Mouse (Mus musculus): ENCODE data around the gene Nav1.
A peak's percentile ranks its signal among the peaks of the same experiment; 100 is the strongest.

The Nav1 gene

GRCm38 (mm10) chr1:135579111-135579510 is 28.0 kb downstream of the Nav1 start:
- DNase-seq = no peak

- DNase-seq = no peak
Measured at GRCm38 (mm10) chr1:135577793-135578192, 29.3 kb downstream of the Nav1 start.

- no peak for DNase-seq
Measured at GRCm38 (mm10) chr1:135575393-135575792, 31.7 kb downstream of the Nav1 start.

- DNase-seq = no peak
Measured at GRCm38 (mm10) chr1:135574451-135575208, 32.5 kb downstream of the Nav1 start.

GRCm38 (mm10) chr1:135572139-135572892 is 34.8 kb downstream of the Nav1 start:
- no peak for DNase-seq

GRCm38 (mm10) chr1:135568087-135568486 is 39.0 kb downstream of the Nav1 start:
- DNase-seq = no peak

GRCm38 (mm10) chr1:135566611-135567010 is 40.5 kb downstream of the Nav1 start:
- no peak for DNase-seq

- no peak for DNase-seq
Measured at GRCm38 (mm10) chr1:135565775-135566174, 41.3 kb downstream of the Nav1 start.

GRCm38 (mm10) chr1:135564660-135565519 is 42.2 kb downstream of the Nav1 start:
- DNase-seq = no peak

GRCm38 (mm10) chr1:135563781-135564414 is 43.2 kb downstream of the Nav1 start:
- no peak for DNase-seq

GRCm38 (mm10) chr1:135562982-135563650 is 44.0 kb downstream of the Nav1 start:
- DNase-seq = no peak

GRCm38 (mm10) chr1:135562115-135562514 is 45.0 kb downstream of the Nav1 start:
- no peak for DNase-seq

GRCm38 (mm10) chr1:135561282-135561681 is 45.8 kb downstream of the Nav1 start:
- no peak for DNase-seq

GRCm38 (mm10) chr1:135557976-135558375 is 49.1 kb downstream of the Nav1 start:
- DNase-seq = no peak

- DNase-seq = no peak
Measured at GRCm38 (mm10) chr1:135555885-135556284, 51.2 kb downstream of the Nav1 start.

- DNase-seq = no peak
Measured at GRCm38 (mm10) chr1:135554632-135555260, 52.3 kb downstream of the Nav1 start.

GRCm38 (mm10) chr1:135553615-135554014 is 53.5 kb downstream of the Nav1 start:
- no peak for DNase-seq

GRCm38 (mm10) chr1:135553154-135553553 is 53.9 kb downstream of the Nav1 start:
- no peak for DNase-seq

- no peak for DNase-seq
Measured at GRCm38 (mm10) chr1:135550886-135551285, 56.2 kb downstream of the Nav1 start.

GRCm38 (mm10) chr1:135548750-135549149 is 58.3 kb downstream of the Nav1 start:
- DNase-seq = peak; percentile 16

GRCm38 (mm10) chr1:135546099-135546498 is 61.0 kb downstream of the Nav1 start:
- DNase-seq = no peak

All from cerebellum, adult 11 months (tissue).